Mouse (Mus musculus): ENCODE measurements at regions not wholly inside any gene's neighbourhood (a gene's known extent, or its start where the extent isn't known, plus 50 kb on each side); places are given as distances from the start of the nearest gene placed in this dataset.
A peak's percentile ranks its signal among the peaks of the same experiment; 100 is the strongest.

DNA sequence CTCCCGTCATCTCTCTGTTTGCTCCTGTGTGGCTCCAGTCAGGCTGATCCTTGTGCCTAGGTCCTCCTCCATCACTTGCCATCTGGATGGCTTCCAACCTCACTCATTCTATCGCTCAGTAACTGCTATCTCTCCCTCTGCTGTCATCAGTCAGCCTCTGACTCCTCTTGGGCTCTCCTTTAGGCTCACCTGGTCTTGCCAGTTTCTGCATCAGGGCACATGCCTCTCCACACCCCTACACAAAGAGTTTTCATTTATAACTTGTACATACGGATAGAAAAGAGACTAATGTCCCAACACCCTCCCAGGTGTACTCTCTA lies 2664.7 kb upstream of the Lrrc6 start:
- Histone ChIP-seq H3K36me3 (ENCODE audit: control insufficient read depth, insufficient read depth, low read length) (no peaks in the 10 kb centered on the region), H3K27ac (ENCODE audit: low read depth, low read length) (no peak overlapping the region), H3K9me3 (replicated peaks; ENCODE audit: control insufficient read depth, low read length) (no peaks in the 10 kb centered on the region), H3K4me3 (ENCODE audit: low read depth, low read length) (no peak overlapping the region), H3K4me1 (ENCODE audit: control insufficient read depth, insufficient read depth, low read length) (no peaks in the 10 kb centered on the region), H3K27me3 (replicated peaks; ENCODE audit: control insufficient read depth, insufficient read depth, low read length) (no peaks in the 10 kb centered on the region), H3K9ac (ENCODE audit: low read length) (no peak overlapping the region), H3K4me2 (ENCODE audit: low read length) (no peak overlapping the region)
- ATAC-seq (no peak), DNase-seq (ENCODE audit: low spot score) (no peak)
- WGBS: 78% methylated on average over 3 of the region's 3 CpGs

DNA sequence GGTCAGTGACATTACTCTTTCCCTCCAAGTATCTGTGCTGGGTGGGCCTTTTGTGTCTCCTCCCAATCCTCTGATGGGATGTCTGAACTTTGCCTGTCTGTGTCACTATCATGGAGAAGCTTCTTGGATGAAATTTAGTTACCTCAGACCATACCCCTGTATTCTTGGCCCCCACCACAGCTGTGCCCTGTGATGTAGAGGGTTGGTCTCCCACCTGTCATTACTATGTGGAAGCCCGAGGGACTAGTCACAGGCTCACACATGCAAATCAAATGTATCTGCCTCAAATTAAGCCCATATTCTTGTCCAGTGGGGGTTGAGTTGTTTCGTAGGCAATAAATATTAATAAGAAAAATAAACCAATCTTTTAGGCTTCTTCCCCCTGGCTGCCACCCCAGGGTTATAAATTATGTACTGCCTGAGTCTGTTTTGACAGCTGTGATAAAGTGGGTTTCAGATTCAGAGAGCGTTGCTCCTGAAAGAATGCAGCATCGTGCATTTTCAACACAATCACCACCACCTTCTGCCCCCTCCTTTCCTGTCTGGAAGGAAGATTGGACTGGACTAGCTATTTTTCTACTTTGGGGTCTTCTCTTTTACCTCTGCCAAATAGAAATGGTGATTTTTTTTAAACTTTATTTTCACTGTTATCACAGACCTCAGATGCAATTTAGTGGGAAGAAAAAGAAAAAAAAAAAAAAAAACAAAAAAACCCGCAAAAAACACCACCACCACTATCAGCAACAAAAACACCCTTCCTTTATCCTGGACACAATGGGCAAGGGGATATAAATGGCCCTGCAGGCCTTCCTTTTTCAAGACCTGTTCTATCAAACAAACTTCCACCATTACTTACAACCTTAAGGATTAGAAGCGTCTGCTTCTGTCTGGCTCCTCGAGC lies 2664.1 kb upstream of the Lrrc6 start:
- no peak overlapping the region for H3K9ac ChIP-seq (ENCODE audit: low read length)
- no peaks in the 10 kb centered on the region for H3K4me1 ChIP-seq (ENCODE audit: control insufficient read depth, insufficient read depth, low read length)
- no peak overlapping the region for H3K27ac ChIP-seq (ENCODE audit: low read depth, low read length)
- H3K4me2 ChIP-seq (ENCODE audit: low read length): no peak overlapping the region
- no peak overlapping the region for H3K4me3 ChIP-seq (ENCODE audit: low read depth, low read length)
- peak; percentile 48; the same call in 1 of the 2 replicates for ATAC-seq
- WGBS: 61% methylated on average over 7 of the region's 7 CpGs
- no peaks in the 10 kb centered on the region for H3K9me3 ChIP-seq (replicated peaks; ENCODE audit: control insufficient read depth, low read length)
- H3K27me3 ChIP-seq (replicated peaks; ENCODE audit: control insufficient read depth, insufficient read depth, low read length): no peaks in the 10 kb centered on the region
- peak; percentile 39 for DNase-seq (ENCODE audit: low spot score)
- H3K36me3 ChIP-seq (ENCODE audit: control insufficient read depth, insufficient read depth, low read length): no peaks in the 10 kb centered on the region

- Histone ChIP-seq H3K27ac (ENCODE audit: low read depth, low read length) (no peak overlapping the region), H3K4me1 (ENCODE audit: control insufficient read depth, insufficient read depth, low read length) (no peaks in the 10 kb centered on the region), H3K9ac (ENCODE audit: low read length) (no peak overlapping the region), H3K4me2 (ENCODE audit: low read length) (no peak overlapping the region), H3K27me3 (replicated peaks; ENCODE audit: control insufficient read depth, insufficient read depth, low read length) (no peaks in the 10 kb centered on the region), H3K4me3 (ENCODE audit: low read depth, low read length) (no peak overlapping the region), H3K9me3 (replicated peaks; ENCODE audit: control insufficient read depth, low read length) (no peaks in the 10 kb centered on the region), H3K36me3 (ENCODE audit: control insufficient read depth, insufficient read depth, low read length) (no peaks in the 10 kb centered on the region)
- DNase-seq (ENCODE audit: low spot score) (no peak), ATAC-seq (no peak)
- WGBS: 77% methylated on average over 5 of the region's 5 CpGs
Observed at GRCm38 (mm10) chr15:69161036-69161435, 2660.3 kb upstream of the Lrrc6 start.

DNA sequence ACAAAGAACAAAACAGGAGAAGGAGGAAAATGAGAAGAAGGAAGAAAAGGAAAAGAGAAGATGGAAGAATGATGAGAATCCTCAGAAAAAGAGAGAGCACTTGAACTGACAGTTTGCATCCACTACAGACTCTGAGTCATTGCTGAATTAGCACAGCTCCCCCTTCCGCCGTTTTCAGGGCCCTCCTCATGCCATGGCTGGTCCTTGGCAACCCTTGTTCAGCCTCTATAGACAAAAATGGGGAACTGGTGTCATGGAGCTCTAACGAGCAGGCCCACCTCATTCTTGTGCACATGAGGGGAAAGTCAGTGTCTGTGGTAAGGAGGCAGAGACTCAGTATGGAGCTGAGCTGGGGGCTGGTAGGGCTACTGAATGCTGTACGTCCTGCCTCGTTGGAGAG lies 2657.4 kb upstream of the Lrrc6 start:
- H3K4me2 ChIP-seq (ENCODE audit: low read length): no peak overlapping the region
- H3K4me3 ChIP-seq (ENCODE audit: low read depth, low read length): no peak overlapping the region
- H3K27ac ChIP-seq (ENCODE audit: low read depth, low read length): no peak overlapping the region
- ATAC-seq (no peak), DNase-seq (ENCODE audit: low spot score) (no peak)
- H3K9ac ChIP-seq (ENCODE audit: low read length): no peak overlapping the region
- H3K36me3 ChIP-seq (ENCODE audit: control insufficient read depth, insufficient read depth, low read length): no peaks in the 10 kb centered on the region
- 37% methylated on average over 5 of the region's 5 CpGs for WGBS
- H3K4me1 ChIP-seq (ENCODE audit: control insufficient read depth, insufficient read depth, low read length): no peaks in the 10 kb centered on the region
- H3K9me3 ChIP-seq (replicated peaks; ENCODE audit: control insufficient read depth, low read length): no peaks in the 10 kb centered on the region
- H3K27me3 ChIP-seq (replicated peaks; ENCODE audit: control insufficient read depth, insufficient read depth, low read length): no peaks in the 10 kb centered on the region
